In the genomic region with DNA sequence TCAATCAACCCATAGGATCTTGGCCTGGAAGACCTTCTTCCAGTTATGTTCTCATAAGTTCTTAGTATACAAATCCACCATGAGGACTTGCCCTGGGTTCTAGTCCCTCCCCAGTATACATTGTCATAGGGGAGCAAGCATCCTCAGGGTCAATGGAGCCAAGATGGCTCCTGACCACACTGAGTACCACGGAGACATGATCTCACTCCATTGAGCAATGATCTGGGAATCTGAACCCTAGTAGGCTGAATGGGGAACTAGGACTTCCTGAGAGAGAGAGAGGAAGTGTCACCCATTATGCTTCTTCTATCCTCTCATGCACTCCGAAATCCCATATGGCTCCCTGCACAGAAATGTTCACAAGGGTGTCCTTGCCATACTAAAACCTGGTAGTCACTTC, we compare ENCODE assay signal across 22 mouse cellular contexts.
DNase-seq lines count a peak whose midpoint lies in the region; ATAC-seq and TF ChIP-seq lines count a peak whose summit lies in the region.
"Had no signal": no experiment of that assay in that cellular context is flagged by ENCODE, and none has a peak within 500 bp of the region (broad histone marks: within the 10 kb centered on the region; RNA-seq: fewer than 3 reads in every experiment).

No protein-coding gene starts in this region.

- H3K36me3 ChIP-seq in C2C12 (ENCODE audit: control insufficient read depth, insufficient read depth): peaks cover 86% of the 10 kb centered on the region
- no peaks in the 10 kb centered on the region for H3K36me3 ChIP-seq in liver, embryonic 15.5 days (replicated peaks)
- no peaks in the 10 kb centered on the region for H3K36me3 ChIP-seq in forebrain, embryonic 15.5 days
- no peaks in the 10 kb centered on the region for H3K36me3 ChIP-seq in hindbrain, embryonic 14.5 days (replicated peaks; ENCODE audit: control insufficient read depth, insufficient read depth)
- H3K36me3 ChIP-seq: embryonic facial prominence, embryonic 13.5 days; forebrain, embryonic 12.5 days; hindbrain, embryonic 12.5 days; kidney, embryonic 15.5 days; limb, embryonic 12.5 days; midbrain, embryonic 12.5 days had no signal

- peaks cover 95% of the 10 kb centered on the region for H3K79me3 ChIP-seq in C2C12 (ENCODE audit: low read depth)

- H3K79me2 ChIP-seq in C2C12 (ENCODE audit: control insufficient read depth, insufficient read depth): peaks cover 100% of the 10 kb centered on the region

- H3ac ChIP-seq in C2C12 (ENCODE audit: control insufficient read depth, insufficient read length, low read depth): no peak overlapping the region

- peaks cover 82% of the 10 kb centered on the region for H3K4me1 ChIP-seq in liver, embryonic 15.5 days (replicated peaks)
- H3K4me1 ChIP-seq in forebrain, embryonic 15.5 days: peaks cover 13% of the 10 kb centered on the region; the same call in 1 of the 2 replicates
- peaks cover 6% of the 10 kb centered on the region; the same call in 1 of the 2 replicates for H3K4me1 ChIP-seq in hindbrain, embryonic 14.5 days (replicated peaks; ENCODE audit: control insufficient read depth, insufficient read depth, low read length)

- H3K9me3 ChIP-seq in liver, embryonic 15.5 days (replicated peaks): no peaks in the 10 kb centered on the region
- no peaks in the 10 kb centered on the region for H3K9me3 ChIP-seq in forebrain, embryonic 15.5 days
- no peaks in the 10 kb centered on the region for H3K9me3 ChIP-seq in hindbrain, embryonic 14.5 days (ENCODE audit: control insufficient read depth, low read length)
- H3K9me3 ChIP-seq: embryonic facial prominence, embryonic 13.5 days; forebrain, embryonic 12.5 days; hindbrain, embryonic 12.5 days; kidney, embryonic 15.5 days; limb, embryonic 12.5 days; midbrain, embryonic 12.5 days had no signal

- H3K9ac ChIP-seq in liver, embryonic 15.5 days: no peak overlapping the region
- no peak overlapping the region for H3K9ac ChIP-seq in forebrain, embryonic 15.5 days (replicated peaks)
- no peak overlapping the region for H3K9ac ChIP-seq in hindbrain, embryonic 14.5 days
- H3K9ac ChIP-seq: embryonic facial prominence, embryonic 13.5 days; forebrain, embryonic 12.5 days; hindbrain, embryonic 12.5 days; kidney, embryonic 15.5 days; limb, embryonic 12.5 days; lung, embryonic 14.5 days; midbrain, embryonic 12.5 days had no signal

- TF ChIP-seq CTCF in C2C12 (IDR thresholded peaks at IDR 0.05; ENCODE audit: control insufficient read depth, insufficient read depth, insufficient read length): no peak

- WGBS in liver, embryonic 15.5 days (ENCODE audit: insufficient replicate concordance): 50% methylated on average over 2 of the region's 2 CpGs
- WGBS in forebrain, embryonic 15.5 days: 100% methylated on average over 2 of the region's 2 CpGs
- 95% methylated on average over 2 of the region's 2 CpGs for WGBS in hindbrain, embryonic 14.5 days

- H3K4me2 ChIP-seq in liver, embryonic 15.5 days: 0 out of 2 replicates have a peak overlapping the region, but pooled peaks have one; percentile 21
- H3K4me2 ChIP-seq in forebrain, embryonic 15.5 days (replicated peaks): no peak overlapping the region
- no peak overlapping the region for H3K4me2 ChIP-seq in hindbrain, embryonic 14.5 days (replicated peaks)
- H3K4me2 ChIP-seq: embryonic facial prominence, embryonic 13.5 days; forebrain, embryonic 12.5 days; hindbrain, embryonic 12.5 days; kidney, embryonic 15.5 days; limb, embryonic 12.5 days; lung, embryonic 14.5 days; midbrain, embryonic 12.5 days had no signal

- H3K27ac ChIP-seq in liver, embryonic 15.5 days (replicated peaks): peak overlapping the region; percentile 64
- H3K27ac ChIP-seq in forebrain, embryonic 15.5 days (replicated peaks): no peak overlapping the region
- no peak overlapping the region for H3K27ac ChIP-seq in hindbrain, embryonic 14.5 days
- H3K27ac ChIP-seq: embryonic facial prominence, embryonic 13.5 days; forebrain, embryonic 12.5 days; hindbrain, embryonic 12.5 days; kidney, embryonic 15.5 days; limb, embryonic 12.5 days; midbrain, embryonic 12.5 days had no signal

- 0 out of 2 replicates have a peak, but pooled peaks have one; percentile 8 for ATAC-seq in liver, embryonic 15.5 days (ENCODE audit: insufficient read depth)
- ATAC-seq in forebrain, embryonic 15.5 days (replicated peaks): no peak
- ATAC-seq in hindbrain, embryonic 14.5 days (ENCODE audit: low FRiP score): no peak

- H3K27me3 ChIP-seq in C2C12 (ENCODE audit: control insufficient read depth, insufficient read depth, insufficient read length): no peaks in the 10 kb centered on the region
- H3K27me3 ChIP-seq in liver, embryonic 15.5 days: no peaks in the 10 kb centered on the region
- H3K27me3 ChIP-seq in forebrain, embryonic 15.5 days: no peaks in the 10 kb centered on the region
- no peaks in the 10 kb centered on the region for H3K27me3 ChIP-seq in hindbrain, embryonic 14.5 days (ENCODE audit: control insufficient read depth, insufficient read depth, low read length)
- H3K27me3 ChIP-seq: embryonic facial prominence, embryonic 13.5 days; forebrain, embryonic 12.5 days; hindbrain, embryonic 12.5 days; kidney, embryonic 15.5 days; limb, embryonic 12.5 days; midbrain, embryonic 12.5 days had no signal

- peak; percentile 52 for DNase-seq in MEL-GATA-1-ER (ENCODE audit: extremely low read depth, low read depth)
- DNase-seq in monocyte, adult 2 months (ENCODE audit: low read depth in 1 of 2, low spot score in 2 of 2): peak; percentile 5 to 10
- no peak for DNase-seq in hindbrain, embryonic 14.5 days (ENCODE audit: low spot score)
- no peak for DNase-seq in cerebellum, postnatal 25 days
- no peak for DNase-seq in ovary, postnatal 10 days (ENCODE audit: low spot score)
- DNase-seq: adrenal gland, postnatal 25 days; cerebellum, adult 9-11 months; gastrocnemius, postnatal 36 days; kidney, adult 11 months; kidney, postnatal 36 days; lung, embryonic 14.5 days; lung, postnatal 4 days had no signal

- H3K4me3 ChIP-seq in C2C12 (ENCODE audit: insufficient read depth, poor library complexity, severe bottlenecking): no peak overlapping the region
- no peak overlapping the region for H3K4me3 ChIP-seq in liver, embryonic 15.5 days (replicated peaks)
- no peak overlapping the region for H3K4me3 ChIP-seq in forebrain, embryonic 15.5 days
- H3K4me3 ChIP-seq in hindbrain, embryonic 14.5 days (replicated peaks; ENCODE audit: low read length): no peak overlapping the region
- H3K4me3 ChIP-seq: embryonic facial prominence, embryonic 13.5 days; erythroblast, embryonic 14.5 days; forebrain, embryonic 12.5 days; hindbrain, embryonic 12.5 days; kidney, embryonic 15.5 days; limb, embryonic 12.5 days; midbrain, embryonic 12.5 days had no signal

TF ChIP-seq in C2C12, 6 proteins besides CTCF, POLR2A, EP300 and RAD21:
- no peak for TF ChIP-seq FOSL1 (IDR thresholded peaks at IDR 0.05; ENCODE audit: insufficient read depth, low read length, poor library complexity, severe bottlenecking)
- TF ChIP-seq MYOG (IDR thresholded peaks at IDR 0.05; ENCODE audit: control insufficient read depth, extremely low read depth, insufficient read length): no peak
- TF ChIP-seq MAX (IDR thresholded peaks at IDR 0.05): no peak
- TF ChIP-seq MYOD1 (IDR thresholded peaks at IDR 0.05; ENCODE audit: control insufficient read depth, insufficient read length, low read depth): no peak
- no peak for TF ChIP-seq USF1 (IDR thresholded peaks at IDR 0.05; ENCODE audit: low read depth)
- peak; percentile 69 for TF ChIP-seq CEBPB (IDR thresholded peaks at IDR 0.05; ENCODE audit: low read depth)

Comparison
In these comparisons a context has a peak if more than half of its experiments do, and no peak if none do; other contexts are left out.
1. DNase-seq: peak in MEL-GATA-1-ER (single experiment) and monocyte, adult 2 months (2 of 2); none in hindbrain, embryonic 14.5 days (single experiment), cerebellum, postnatal 25 days (0 of 2) and ovary, postnatal 10 days (single experiment).